Mouse (Mus musculus): ENCODE results near the gene Tmc3. TPM values are rescaled to one million over a fixed set of nuclear protein-coding genes. Genes with fewer than 3 reads are reported as not detected.

The Tmc3 gene
- total RNA-seq, 2 experiments from 2014 or later: 0.29 to 0.40 TPM

- intact Hi-C loops (cut with DNase I): no loop called here
- no peak overlapping the region for H3K27ac ChIP-seq
- no peak for DNase-seq (ENCODE audit: extremely low spot score in 1 of 2, low spot score in 2 of 2)
- H3K4me3 ChIP-seq: no peak overlapping the region
- no peak for TF ChIP-seq CTCF (IDR thresholded peaks at IDR 0.05)
Observed at GRCm38 (mm10) chr7:83604180-83604944, 19.6 kb downstream of the Tmc3 start.

GRCm38 (mm10) chr7:83606796-83607195 is 22.1 kb downstream of the Tmc3 start:
- TF ChIP-seq CTCF (IDR thresholded peaks at IDR 0.05): no peak
- no peak for DNase-seq (ENCODE audit: extremely low spot score in 1 of 2, low spot score in 2 of 2)
- intact Hi-C loops (cut with DNase I): no loop called here

GRCm38 (mm10) chr7:83609891-83610290 is 25.2 kb downstream of the Tmc3 start:
- Histone ChIP-seq H3K27ac (no peak overlapping the region), H3K4me3 (no peak overlapping the region)
- DNase-seq (ENCODE audit: extremely low spot score in 1 of 2, low spot score in 2 of 2): no peak
- TF ChIP-seq CTCF (IDR thresholded peaks at IDR 0.05): no peak
- intact Hi-C loops (cut with DNase I): no loop called here

More at GRCm38 (mm10) chr7:83606796-83607195, 22.1 kb downstream of the Tmc3 start:
- H3K27ac ChIP-seq: no peak overlapping the region
- no peak overlapping the region for H3K4me3 ChIP-seq

GRCm38 (mm10) chr7:83611886-83612285 is 27.2 kb downstream of the Tmc3 start:
- no peak for TF ChIP-seq CTCF (IDR thresholded peaks at IDR 0.05)
- intact Hi-C loops (cut with DNase I): no loop called here
- Histone ChIP-seq H3K4me3 (no peak overlapping the region), H3K27ac (no peak overlapping the region)
- no peak for DNase-seq (ENCODE audit: extremely low spot score in 1 of 2, low spot score in 2 of 2)

GRCm38 (mm10) chr7:83615272-83615671 is 30.5 kb downstream of the Tmc3 start:
- no peak for DNase-seq (ENCODE audit: extremely low spot score in 1 of 2, low spot score in 2 of 2)
- H3K4me3 ChIP-seq: no peak overlapping the region
- H3K27ac ChIP-seq: no peak overlapping the region
- intact Hi-C loops (cut with DNase I): no loop called here
- TF ChIP-seq CTCF (IDR thresholded peaks at IDR 0.05): no peak

GRCm38 (mm10) chr7:83615815-83616214 is 31.1 kb downstream of the Tmc3 start:
- no peak overlapping the region for H3K4me3 ChIP-seq
- no peak overlapping the region for H3K27ac ChIP-seq
- peak; percentile 21 for TF ChIP-seq CTCF (IDR thresholded peaks at IDR 0.05)
- no peak for DNase-seq (ENCODE audit: extremely low spot score in 1 of 2, low spot score in 2 of 2)
- intact Hi-C loops (cut with DNase I): no loop called here

GRCm38 (mm10) chr7:83616268-83616667 is 31.5 kb downstream of the Tmc3 start:
- no peak for DNase-seq (ENCODE audit: extremely low spot score in 1 of 2, low spot score in 2 of 2)
- no peak for TF ChIP-seq CTCF (IDR thresholded peaks at IDR 0.05)
- no peak overlapping the region for H3K4me3 ChIP-seq
- no peak overlapping the region for H3K27ac ChIP-seq
- intact Hi-C loops (cut with DNase I): no loop called here

- no peak for DNase-seq (ENCODE audit: extremely low spot score in 1 of 2, low spot score in 2 of 2)
- Histone ChIP-seq H3K4me3 (no peak overlapping the region), H3K27ac (no peak overlapping the region)
- intact Hi-C loops (cut with DNase I): no loop called here
- no peak for TF ChIP-seq CTCF (IDR thresholded peaks at IDR 0.05)
Observed at GRCm38 (mm10) chr7:83618709-83619108, 34.0 kb downstream of the Tmc3 start.

GRCm38 (mm10) chr7:83622582-83622981 is 37.9 kb downstream of the Tmc3 start:
- no peak for DNase-seq (ENCODE audit: extremely low spot score in 1 of 2, low spot score in 2 of 2)
- no peak for TF ChIP-seq CTCF (IDR thresholded peaks at IDR 0.05)
- H3K4me3 ChIP-seq: no peak overlapping the region
- no peak overlapping the region for H3K27ac ChIP-seq
- intact Hi-C loops (cut with DNase I): no loop called here

- intact Hi-C loops (cut with DNase I): no loop called here
- Histone ChIP-seq H3K27ac (no peak overlapping the region), H3K4me3 (no peak overlapping the region)
- TF ChIP-seq CTCF (IDR thresholded peaks at IDR 0.05): no peak
- DNase-seq (ENCODE audit: extremely low spot score in 1 of 2, low spot score in 2 of 2): no peak
Observed at GRCm38 (mm10) chr7:83624065-83624464, 39.3 kb downstream of the Tmc3 start.

- Histone ChIP-seq H3K27ac (no peak overlapping the region), H3K4me3 (no peak overlapping the region)
- no peak for TF ChIP-seq CTCF (IDR thresholded peaks at IDR 0.05)
- intact Hi-C loops (cut with DNase I): no loop called here
- DNase-seq (ENCODE audit: extremely low spot score in 1 of 2, low spot score in 2 of 2): no peak
Observed at GRCm38 (mm10) chr7:83626557-83627257, 42.0 kb downstream of the Tmc3 start.

- no peak for TF ChIP-seq CTCF (IDR thresholded peaks at IDR 0.05)
- Histone ChIP-seq H3K27ac (no peak overlapping the region), H3K4me3 (no peak overlapping the region)
- no peak for DNase-seq (ENCODE audit: extremely low spot score in 1 of 2, low spot score in 2 of 2)
- intact Hi-C loops (cut with DNase I): no loop called here
Observed at GRCm38 (mm10) chr7:83627369-83627768, 42.6 kb downstream of the Tmc3 start.
